In the genomic region with DNA sequence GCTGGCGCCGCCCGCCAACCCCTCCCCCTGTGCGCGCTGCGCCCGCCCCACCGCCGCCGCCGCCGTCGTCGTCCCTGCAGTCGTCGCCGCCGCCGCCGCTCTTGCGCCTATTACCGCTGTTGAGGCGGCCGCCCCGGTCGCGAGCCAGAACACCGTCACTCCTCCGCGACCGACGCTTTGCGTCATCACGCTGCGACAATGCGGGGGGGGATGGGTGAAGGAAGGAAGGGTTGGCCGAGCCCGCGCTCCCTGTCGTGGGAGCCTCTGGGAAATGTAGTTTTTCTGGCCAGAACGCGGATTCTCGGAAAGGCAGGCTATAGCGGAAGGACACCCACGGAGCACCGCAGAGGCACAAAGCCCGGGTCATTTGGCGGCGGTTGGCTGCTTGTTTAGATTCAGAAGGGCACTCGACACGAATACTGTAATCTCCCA, we compare ENCODE assay signal across 8 mouse cellular contexts. TPM values are rescaled to one million over a fixed set of nuclear protein-coding genes. Genes with fewer than 3 reads are reported as not detected.
DNase-seq lines count a peak whose midpoint lies in the region; ATAC-seq lines count a peak whose summit lies in the region.

Gene Nup153, minus strand, starts transcription at position 104 of the 432 bp plus-strand sequence.

- H3K4me3 ChIP-seq in heart, embryonic 14.5 days (ENCODE audit: control insufficient read depth in 1 of 2, insufficient read depth in 1 of 2, low read depth in 1 of 2, low read length in 2 of 2) = peak within 1 kb of the TSS; percentile 90 to 99
- peak within 1 kb of the TSS; percentile 99 for H3K4me3 ChIP-seq in liver, embryonic 13.5 days (replicated peaks)
- peak within 1 kb of the TSS; percentile 97 for H3K4me3 ChIP-seq in stomach, embryonic 16.5 days (replicated peaks; ENCODE audit: low read length)

- DNase-seq in c-Kit-negative CD71-positive TER-119-positive erythroid progenitor cells, embryonic 14.5 days (ENCODE audit: low read depth, low spot score) = peak; percentile 99
- DNase-seq in fibroblast of lung, adult 2 months (ENCODE audit: low read depth) = peak; percentile 90
- peak; percentile 100 for DNase-seq in kidney, postnatal 14 days
- DNase-seq in liver, embryonic 13.5 days = peak; percentile 99
- peak; percentile 100 for DNase-seq in neural tube, embryonic 10.5 days (ENCODE audit: extremely low spot score, low spot score)

- H3K9ac ChIP-seq in heart, embryonic 14.5 days (ENCODE audit: low read length) = peak within 1 kb of the TSS; percentile 96
- H3K9ac ChIP-seq in liver, embryonic 13.5 days = peak within 1 kb of the TSS; percentile 98
- peak within 1 kb of the TSS; percentile 96 for H3K9ac ChIP-seq in stomach, embryonic 16.5 days (ENCODE audit: low read length)

- WGBS in heart, embryonic 14.5 days = under 1% methylated on average over 43 of the region's 51 CpGs
- under 1% methylated on average over 51 of the region's 51 CpGs for WGBS in liver, embryonic 13.5 days (ENCODE audit: insufficient replicate concordance)
- 1% methylated on average over 48 of the region's 51 CpGs for WGBS in stomach, embryonic 16.5 days

- no peaks in the 10 kb centered on the region for H3K27me3 ChIP-seq in heart, embryonic 14.5 days (ENCODE audit: control insufficient read depth, insufficient read depth, low read length)
- no peaks in the 10 kb centered on the region for H3K27me3 ChIP-seq in liver, embryonic 13.5 days
- no peaks in the 10 kb centered on the region for H3K27me3 ChIP-seq in stomach, embryonic 16.5 days (ENCODE audit: control insufficient read depth, insufficient read depth, low read length)

- peak within 1 kb of the TSS; percentile 87 for H3K4me2 ChIP-seq in heart, embryonic 14.5 days (ENCODE audit: low read length)
- peak within 1 kb of the TSS; percentile 77 for H3K4me2 ChIP-seq in liver, embryonic 13.5 days
- H3K4me2 ChIP-seq in stomach, embryonic 16.5 days (ENCODE audit: low read depth, low read length) = peak within 1 kb of the TSS; percentile 56

- peak within 1 kb of the TSS; percentile 91 to 97 for H3K27ac ChIP-seq in heart, embryonic 14.5 days (replicated peaks in 1 of 2; ENCODE audit: control insufficient read depth in 1 of 2, insufficient read depth in 1 of 2, low read depth in 2 of 2, low read length in 2 of 2)
- H3K27ac ChIP-seq in liver, embryonic 13.5 days = peak within 1 kb of the TSS; percentile 99
- H3K27ac ChIP-seq in stomach, embryonic 16.5 days (ENCODE audit: low read length) = peak within 1 kb of the TSS; percentile 97

- peak; percentile 76 for ATAC-seq in CD4-positive, CD25-positive, alpha-beta regulatory T cell, adult 4 months
- ATAC-seq in heart, embryonic 14.5 days (ENCODE audit: insufficient number of reproducible peaks, insufficient read depth, low FRiP score, low read depth) = peak; percentile 81
- peak; percentile 82 for ATAC-seq in liver, embryonic 13.5 days (ENCODE audit: low read depth)
- ATAC-seq in stomach, embryonic 16.5 days (ENCODE audit: insufficient read depth, low FRiP score) = peak; percentile 92

- H3K36me3 ChIP-seq in heart, embryonic 14.5 days (ENCODE audit: control insufficient read depth, insufficient read depth, low read length) = no peaks in the 10 kb centered on the region
- H3K36me3 ChIP-seq in liver, embryonic 13.5 days = no peaks in the 10 kb centered on the region
- no peaks in the 10 kb centered on the region for H3K36me3 ChIP-seq in stomach, embryonic 16.5 days (ENCODE audit: control insufficient read depth, insufficient read depth, low read length)

- H3K4me1 ChIP-seq in heart, embryonic 14.5 days (ENCODE audit: control insufficient read depth in 2 of 2, insufficient read depth in 2 of 2, low read length in 2 of 2) = peaks cover 0 to 17% of the 10 kb centered on the region in 2 experiments; a peak in 2 of 4 replicates
- peaks cover 28% of the 10 kb centered on the region for H3K4me1 ChIP-seq in liver, embryonic 13.5 days (replicated peaks)
- H3K4me1 ChIP-seq in stomach, embryonic 16.5 days (ENCODE audit: control insufficient read depth, insufficient read depth, low read length) = peaks cover 14% of the 10 kb centered on the region

- H3K9me3 ChIP-seq in heart, embryonic 14.5 days (ENCODE audit: control insufficient read depth, low read length) = no peaks in the 10 kb centered on the region
- no peaks in the 10 kb centered on the region for H3K9me3 ChIP-seq in liver, embryonic 13.5 days (replicated peaks)
- no peaks in the 10 kb centered on the region for H3K9me3 ChIP-seq in stomach, embryonic 16.5 days (replicated peaks; ENCODE audit: control insufficient read depth, low read length)

RNA-seq across cellular contexts. Expression of gene Nup153, which starts in this region (rescaled TPM):
- polyA plus RNA-seq in CD4-positive, CD25-positive, alpha-beta regulatory T cell, adult 4 months (2017; shearing (Covaris generic)) = 10 to 100 TPM; 51.7 to 77.9 TPM
- 16.4 and 18.8 TPM in 2 replicates for polyA plus RNA-seq in heart, embryonic 14.5 days (2014; fragmentation: Nextera tagmentation; extraction: Ambion mirVana)
- 18.6 and 20.7 TPM in 2 replicates for polyA plus RNA-seq in liver, embryonic 13.5 days (2015; fragmentation: Nextera tagmentation; extraction: Ambion mirVana)
- polyA plus RNA-seq in stomach, embryonic 16.5 days (2015; fragmentation: Nextera tagmentation; extraction: Ambion mirVana) = 16.9 and 18.5 TPM in 2 replicates

Comparison
In these comparisons a context has a peak if more than half of its experiments do, and no peak if none do; other contexts are left out.
1. Peak in every context shown above with its lines: DNase-seq, ATAC-seq, H3K4me3 ChIP-seq and H3K27ac ChIP-seq.